Mouse (Mus musculus) ES-CJ7 (cell line): ENCODE measurements at regions not wholly inside any gene's neighbourhood (a gene's known extent, or its start where the extent isn't known, plus 50 kb on each side); places are given as distances from the start of the nearest gene placed in this dataset.
A peak's percentile ranks its signal among the peaks of the same experiment; 100 is the strongest.

ENCODE experiments used
- DNase-seq: peaks from one replicate; pipeline ENCODE4 v3.0.0; 2011; ENCODE audit warnings: low read depth, low spot score

DNA sequence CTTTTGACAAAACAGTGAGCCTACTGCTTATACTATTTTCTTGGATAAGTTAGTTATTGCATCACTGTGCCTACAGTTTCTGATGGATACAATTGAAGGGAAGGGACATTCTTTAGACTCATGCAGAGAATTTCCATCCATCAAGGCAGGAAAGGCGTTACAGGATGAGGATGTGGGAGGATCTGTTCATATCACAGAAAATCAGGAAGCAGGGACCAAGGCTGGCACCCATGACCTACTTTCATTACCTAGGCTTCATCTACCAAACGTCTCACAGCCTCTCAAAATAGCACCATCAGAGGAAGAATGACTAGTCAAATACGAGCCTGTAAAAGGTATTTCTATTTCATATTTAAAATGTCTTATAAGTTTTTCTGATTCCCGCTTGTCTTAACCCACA, 56.4 kb downstream of the Fam181b start:
- no peak for DNase-seq

DNA sequence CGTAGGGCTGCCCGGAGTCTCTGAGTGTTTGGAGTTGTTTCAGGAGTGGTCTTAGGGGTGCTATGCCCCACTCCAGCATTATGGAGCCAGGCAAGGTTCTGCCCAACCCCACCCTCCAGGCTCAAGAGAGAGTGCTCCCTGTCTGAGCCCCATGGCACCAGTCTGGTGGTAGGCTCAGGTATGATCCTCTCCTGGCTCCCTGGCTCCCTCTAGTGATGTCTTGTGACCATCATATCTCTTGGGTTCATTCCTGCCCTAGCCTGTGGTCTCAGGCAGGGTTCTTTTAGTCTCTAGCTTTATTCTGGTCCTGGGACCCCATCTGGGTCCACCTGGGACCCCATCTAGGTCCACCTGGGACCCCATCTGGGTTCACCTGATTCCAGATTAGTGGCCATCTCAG, 67.7 kb downstream of the Fam181b start:
- peak; percentile 58 for DNase-seq

DNA sequence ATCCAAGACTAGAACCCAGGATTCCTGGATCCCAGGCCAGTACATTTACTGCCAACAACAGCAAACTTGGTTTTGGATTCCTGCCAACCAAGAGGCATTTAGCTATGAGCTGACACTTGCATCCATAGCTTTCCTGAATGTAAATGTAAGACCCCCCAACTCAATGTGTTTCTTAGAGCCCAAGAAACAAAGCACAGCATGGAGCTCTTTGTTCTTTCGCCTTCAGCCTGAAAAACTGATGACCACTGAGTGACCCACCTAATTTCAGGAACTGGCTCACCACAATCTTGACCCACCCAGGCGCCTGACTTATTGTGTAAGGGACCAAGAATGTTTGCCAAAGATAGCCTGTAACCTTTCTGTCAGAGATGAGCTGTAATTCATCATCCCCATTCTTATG, 71.7 kb downstream of the Fam181b start:
- DNase-seq, result peak; percentile 61

DNA sequence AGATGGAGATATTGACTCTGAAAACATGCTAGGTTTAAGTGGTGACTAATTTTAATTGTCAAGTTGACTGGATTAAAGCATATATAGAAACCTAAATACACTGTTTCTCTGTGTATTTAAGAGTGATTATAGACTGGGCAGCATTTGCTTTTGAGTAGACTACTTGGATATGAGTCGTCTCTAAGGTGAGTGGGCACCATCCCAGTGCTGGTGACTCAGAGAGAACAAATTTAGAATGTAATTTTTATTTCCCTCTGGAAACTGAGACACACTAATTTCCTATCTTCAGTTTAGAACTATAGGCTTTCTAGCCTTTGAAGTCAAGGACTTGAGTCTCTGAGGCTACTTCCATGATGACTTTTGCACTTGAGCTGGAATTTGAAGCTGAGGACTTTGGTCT, 117.4 kb downstream of the Fam181b start:
- no peak for DNase-seq
